Mouse (Mus musculus): ENCODE measurements around the gene Fam163a.

Gene Fam163a

DNA sequence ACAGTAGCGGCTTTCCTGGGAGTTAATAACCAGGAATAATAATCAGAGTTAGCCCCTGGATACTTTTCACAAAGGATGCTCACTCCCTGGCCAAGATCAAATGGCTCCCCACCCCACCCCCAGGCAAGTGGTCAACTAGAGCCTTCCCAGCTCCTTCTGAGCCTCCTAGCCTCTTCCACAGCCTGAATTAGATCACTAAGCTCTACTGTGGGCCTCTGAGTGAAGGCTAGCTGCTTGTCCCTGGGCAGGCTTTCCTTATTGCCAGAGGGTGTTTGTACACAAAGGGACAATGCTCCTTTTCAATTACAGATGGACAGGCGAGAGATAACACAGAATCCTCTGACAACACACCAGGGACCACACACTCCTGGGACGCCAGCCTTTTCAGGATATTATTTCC, 2.2 kb downstream of the Fam163a start:
- DNase-seq (ENCODE audit: low spot score in 2 of 2): no peak

DNA sequence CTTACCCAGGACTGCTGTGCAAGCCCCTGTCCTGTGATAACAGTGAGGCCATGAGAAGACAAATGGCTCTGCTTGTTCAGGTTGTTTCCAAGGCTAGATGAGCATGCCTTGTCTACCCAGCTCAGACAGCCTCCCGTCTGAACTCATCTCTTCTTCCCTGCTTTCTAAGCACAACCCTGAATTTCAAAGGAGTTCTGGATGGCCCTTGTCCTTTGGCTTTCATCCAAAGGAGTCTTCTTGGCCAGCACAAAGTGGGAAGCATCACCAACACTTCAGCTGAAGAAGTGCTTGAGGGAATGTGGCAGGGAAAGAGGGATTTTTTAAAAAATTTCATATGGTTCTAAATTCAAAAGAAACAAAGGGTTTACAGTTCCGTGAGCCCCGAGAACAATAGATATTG, 3.8 kb downstream of the Fam163a start:
- no peak for DNase-seq (ENCODE audit: low spot score in 2 of 2)

DNA sequence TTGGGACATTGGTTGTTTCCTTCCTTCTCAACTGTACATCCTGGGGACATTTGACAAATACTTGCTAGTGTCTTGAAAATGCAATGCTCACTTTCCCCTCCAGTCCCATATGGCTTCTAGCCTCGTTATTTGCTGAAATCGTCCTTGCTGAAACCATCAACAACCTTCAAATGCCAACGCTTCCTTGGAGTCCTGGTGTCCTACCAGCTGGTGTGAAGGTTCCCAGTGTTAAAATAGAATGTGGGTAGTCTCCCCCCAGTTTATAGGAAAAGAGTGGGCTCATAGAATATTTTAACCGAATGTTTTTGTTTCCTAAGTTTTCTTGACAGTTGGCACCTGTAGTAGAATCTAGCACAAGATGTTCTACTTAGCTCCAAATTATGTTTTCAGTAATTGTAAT, 7.2 kb downstream of the Fam163a start:
- DNase-seq (ENCODE audit: low spot score in 2 of 2): no peak

- no peak for DNase-seq (ENCODE audit: low spot score in 2 of 2)
Observed at GRCm38 (mm10) chr1:156193292-156193691, 11.5 kb downstream of the Fam163a start.

GRCm38 (mm10) chr1:156192853-156193252, 12.0 kb downstream of the Fam163a start:
- no peak for DNase-seq (ENCODE audit: low spot score in 2 of 2)

GRCm38 (mm10) chr1:156186646-156187045, 18.2 kb downstream of the Fam163a start:
- peak in 1 of 2 experiments; percentile 27 for DNase-seq (ENCODE audit: low spot score in 2 of 2)

DNA sequence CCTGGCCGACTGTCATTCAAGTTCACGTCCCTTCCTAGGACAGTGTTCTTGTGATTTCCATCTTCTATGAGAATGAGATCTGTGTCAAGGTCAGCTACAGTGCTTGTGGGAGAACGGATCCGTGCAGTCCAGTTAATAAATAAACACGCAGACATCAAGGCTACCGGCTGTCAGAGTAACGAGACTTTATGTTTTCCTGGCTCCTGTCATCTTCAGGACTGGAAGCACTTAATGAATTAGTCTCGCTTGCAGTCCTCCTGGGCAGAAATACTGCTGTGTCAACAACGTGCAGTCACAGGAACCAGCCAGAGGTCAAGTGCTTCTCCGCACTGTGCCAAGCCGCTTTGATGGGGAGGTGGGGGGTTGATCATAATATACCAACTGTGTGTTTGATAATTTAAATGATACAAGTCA, 20.7 kb downstream of the Fam163a start:
- no peak for DNase-seq (ENCODE audit: low spot score in 2 of 2)

GRCm38 (mm10) chr1:156183176-156183958, 21.5 kb downstream of the Fam163a start:
- no peak for DNase-seq (ENCODE audit: low spot score in 2 of 2)

- DNase-seq (ENCODE audit: low spot score in 2 of 2): peak; percentile 31
Observed at GRCm38 (mm10) chr1:156179875-156180274, 25.0 kb downstream of the Fam163a start.

- DNase-seq (ENCODE audit: low spot score in 2 of 2): no peak
Observed at GRCm38 (mm10) chr1:156168737-156169136, 36.1 kb downstream of the Fam163a start.

- no peak for DNase-seq (ENCODE audit: low spot score in 2 of 2)
Observed at GRCm38 (mm10) chr1:156116770-156117169, 88.1 kb downstream of the Fam163a start.

DNA sequence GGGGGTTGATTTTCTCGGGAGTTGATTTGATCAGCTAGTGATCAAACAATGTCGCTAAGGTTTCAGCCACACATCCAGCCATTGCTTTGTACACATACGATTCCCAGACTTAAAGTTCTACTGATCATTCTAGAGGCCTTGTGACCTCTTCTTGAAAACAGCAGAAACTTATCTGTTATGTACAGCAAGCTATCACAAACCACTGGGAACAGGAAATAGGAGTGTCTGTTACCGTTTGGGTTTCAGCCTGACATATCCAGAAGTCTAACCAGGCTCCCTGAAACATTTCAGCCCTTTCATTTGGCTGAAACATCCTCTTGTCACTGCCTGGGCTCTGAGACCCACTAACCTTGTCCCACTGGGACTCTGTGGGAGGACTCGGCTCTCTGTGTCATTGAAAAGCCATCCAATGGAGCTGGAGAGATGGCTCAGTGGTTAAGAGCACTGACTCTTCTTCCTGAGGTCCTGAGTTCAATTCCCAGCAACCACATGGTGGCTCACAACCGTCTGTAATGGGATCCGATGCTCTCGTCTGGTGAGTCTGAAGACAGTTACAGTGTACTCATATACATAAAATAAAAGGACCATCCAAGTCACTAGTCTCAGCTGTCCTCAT, 90.8 kb downstream of the Fam163a start:
- no peak for DNase-seq (ENCODE audit: low spot score in 2 of 2)

GRCm38 (mm10) chr1:156112142-156112541, 92.7 kb downstream of the Fam163a start:
- DNase-seq (ENCODE audit: low spot score in 2 of 2): no peak

- no peak for DNase-seq (ENCODE audit: low spot score in 2 of 2)
Observed at GRCm38 (mm10) chr1:156111728-156112127, 93.1 kb downstream of the Fam163a start.

GRCm38 (mm10) chr1:156111090-156111489, 93.7 kb downstream of the Fam163a start:
- no peak for DNase-seq (ENCODE audit: low spot score in 2 of 2)

DNA sequence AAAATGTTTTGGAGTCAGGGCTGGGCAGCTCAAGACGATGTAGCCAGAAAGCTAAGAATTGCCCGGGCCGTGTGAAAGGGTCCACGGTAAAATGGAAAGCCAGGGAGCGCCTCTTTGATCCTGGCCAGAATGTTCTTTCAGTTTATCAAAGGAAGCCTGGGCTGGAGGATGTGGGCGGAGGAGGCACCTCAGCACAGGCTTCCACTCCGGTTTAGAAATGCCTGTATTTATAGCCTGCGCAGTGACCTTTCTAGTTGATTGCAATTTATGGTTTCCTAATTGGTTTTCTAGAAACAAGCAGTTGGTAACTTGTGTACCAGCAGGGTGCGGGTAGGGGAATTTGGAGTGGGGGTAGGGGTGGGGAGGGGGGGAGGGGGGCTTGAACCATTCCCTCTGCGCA, 96.4 kb downstream of the Fam163a start:
- DNase-seq (ENCODE audit: low spot score in 2 of 2): no peak

DNA sequence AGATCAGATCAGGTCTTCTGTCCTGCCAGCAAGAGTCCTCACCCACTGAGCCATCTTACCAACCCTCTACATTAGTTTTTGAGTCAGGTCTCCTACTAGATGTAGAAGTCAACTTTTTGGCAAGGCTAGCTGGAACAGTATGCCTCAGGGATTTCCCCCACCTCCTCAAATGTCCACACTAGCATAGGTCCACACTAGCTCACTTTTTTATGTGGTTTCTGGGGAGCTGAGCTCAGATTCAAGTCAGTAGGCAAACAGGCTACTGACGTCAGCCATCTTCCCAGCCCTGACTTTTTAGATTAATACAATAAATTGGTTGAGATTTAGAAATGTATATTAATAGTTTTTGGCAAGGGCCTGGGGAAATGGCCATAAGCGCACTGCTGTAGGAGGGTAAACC, 97.4 kb downstream of the Fam163a start:
- DNase-seq (ENCODE audit: low spot score in 2 of 2): no peak

DNA sequence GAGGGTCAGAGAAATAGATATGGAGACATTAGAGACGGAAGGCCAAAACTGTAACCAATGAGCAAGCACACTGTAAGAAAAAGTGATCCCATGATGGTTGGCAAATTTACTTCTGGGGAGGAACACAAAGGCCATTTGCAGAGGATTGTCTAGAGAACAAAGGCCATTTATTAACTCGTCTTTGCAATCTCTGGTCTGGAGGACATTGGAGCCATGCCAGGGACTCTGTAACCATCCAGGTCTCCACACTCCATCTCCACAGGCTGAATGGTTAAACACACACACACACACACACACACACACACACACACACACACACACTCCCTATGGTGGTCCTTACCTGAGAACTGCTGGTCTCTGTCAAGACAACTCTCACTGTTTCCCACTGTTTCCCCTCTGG, 99.4 kb downstream of the Fam163a start:
- no peak for DNase-seq (ENCODE audit: low spot score in 2 of 2)

DNA sequence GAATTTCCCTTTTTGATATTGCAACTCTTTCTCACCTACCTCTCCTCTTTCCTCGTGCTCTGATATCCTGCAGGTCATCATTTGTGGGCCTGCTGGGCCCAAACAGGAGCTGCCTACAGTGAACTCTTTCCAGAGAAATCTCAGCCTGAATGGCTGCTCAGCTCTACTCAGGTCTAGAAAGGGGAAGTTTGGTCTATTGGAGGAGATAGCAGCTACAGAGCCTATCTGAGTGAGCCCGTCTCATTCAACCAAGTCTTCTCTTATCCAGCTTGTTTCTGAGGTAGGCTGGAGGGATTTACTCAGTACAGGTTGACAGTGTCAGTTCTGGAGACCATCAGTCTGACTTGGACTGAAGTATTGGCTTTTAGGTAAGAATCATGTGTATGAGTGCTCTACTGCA, 101.1 kb downstream of the Fam163a start:
- DNase-seq (ENCODE audit: low spot score in 2 of 2): no peak

GRCm38 (mm10) chr1:156091811-156092210, 113.0 kb downstream of the Fam163a start:
- DNase-seq (ENCODE audit: low spot score in 2 of 2): no peak

- no peak for DNase-seq (ENCODE audit: low spot score in 2 of 2)
Observed at GRCm38 (mm10) chr1:156090042-156090441, 114.8 kb downstream of the Fam163a start.

- DNase-seq (ENCODE audit: low spot score in 2 of 2): no peak
Observed at GRCm38 (mm10) chr1:156089561-156089960, 115.3 kb downstream of the Fam163a start.

DNA sequence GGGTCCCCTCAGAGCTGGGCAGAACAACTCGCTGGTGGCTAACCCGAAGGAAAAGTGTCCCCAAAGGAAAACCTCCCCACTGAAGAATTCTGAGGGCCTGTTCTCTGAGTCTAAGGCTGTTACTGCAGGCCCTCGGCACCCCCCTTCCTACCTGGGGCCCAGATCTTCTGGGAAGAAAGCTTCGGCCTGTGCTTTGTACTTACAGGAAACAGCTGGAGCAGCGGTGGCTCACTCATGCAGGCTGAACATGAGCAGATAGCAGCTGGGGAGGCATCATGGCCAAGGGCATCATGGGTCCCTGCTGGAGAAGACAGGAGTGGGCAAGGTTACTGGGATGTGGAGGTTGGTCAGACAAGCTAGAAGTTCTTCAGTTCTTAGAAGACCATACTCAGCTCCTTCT, 117.2 kb downstream of the Fam163a start:
- no peak for DNase-seq (ENCODE audit: low spot score in 2 of 2)

Measured in frontal cortex, postnatal 14 days (tissue).